Mouse (Mus musculus) megakaryocyte, embryonic 14.5 days (primary cell): ENCODE data around the gene Cadm1.

ENCODE experiments used
- FLI1 ChIP-seq: IDR thresholded peaks from 2 replicates; pipeline ENCODE4 v1.6.1; 2012; ENCODE audit warnings: low read length, inconsistent platforms, mixed read lengths
- GATA1 ChIP-seq: IDR thresholded peaks from 3 replicates; pipeline ENCODE4 v1.6.1; 2012; ENCODE audit warnings: mixed read lengths, low read length, inconsistent platforms, borderline replicate concordance

GRCm38 (mm10) chr9:47838170-47838569 lies 308.2 kb downstream of the Cadm1 start:
- TF ChIP-seq GATA1 (no peak), FLI1 (no peak)
